Mouse (Mus musculus): ENCODE results near the gene Ubb. TPM values are rescaled to one million over a fixed set of nuclear protein-coding genes. Genes with fewer than 3 reads are reported as not detected.

The Ubb gene
- polyA plus RNA-seq, 1 experiment from 2014 or later: 2,445 TPM

GRCm38 (mm10) chr11:62537590-62537989 lies 13.4 kb upstream of the Ubb start:
- Histone ChIP-seq H3K36me3 (no peaks in the 10 kb centered on the region), H3K4me2 (peak overlapping the region; percentile 93), H3K9ac (no peak overlapping the region), H3K9me3 (replicated peaks) (no peaks in the 10 kb centered on the region), H3K27me3 (peaks cover 4% of the 10 kb centered on the region; the same call in 1 of the 2 replicates), H3K27ac (no peak overlapping the region), H3K4me3 (peak overlapping the region; percentile 16; the same call in 1 of the 2 replicates), H3K4me1 (replicated peaks) (peaks cover 9% of the 10 kb centered on the region)
- 42% methylated on average over 7 of the region's 7 CpGs for WGBS
- no peak for ATAC-seq (replicated peaks; ENCODE audit: insufficient number of reproducible peaks, insufficient read depth, low FRiP score, low read depth)

GRCm38 (mm10) chr11:62538321-62539088 lies 12.5 kb upstream of the Ubb start:
- peak overlapping the region; percentile 93 for H3K4me2 ChIP-seq
- H3K4me1 ChIP-seq (replicated peaks): peaks cover 9% of the 10 kb centered on the region
- under 1% methylated on average over 70 of the region's 73 CpGs for WGBS
- peak; percentile 82 for ATAC-seq (replicated peaks; ENCODE audit: insufficient number of reproducible peaks, insufficient read depth, low FRiP score, low read depth)
- peak overlapping the region; percentile 82 for H3K9ac ChIP-seq
- peak overlapping the region; percentile 51 for H3K27ac ChIP-seq
- no peaks in the 10 kb centered on the region for H3K36me3 ChIP-seq
- H3K27me3 ChIP-seq: peaks cover 4% of the 10 kb centered on the region; the same call in 1 of the 2 replicates
- peak overlapping the region; percentile 75 for H3K4me3 ChIP-seq
- H3K9me3 ChIP-seq (replicated peaks): no peaks in the 10 kb centered on the region

- Histone ChIP-seq H3K27me3 (peaks cover 4% of the 10 kb centered on the region; the same call in 1 of the 2 replicates), H3K4me3 (peak within 1 kb of the TSS; percentile 75), H3K4me1 (replicated peaks) (peaks cover 9% of the 10 kb centered on the region), H3K36me3 (no peaks in the 10 kb centered on the region), H3K9me3 (replicated peaks) (no peaks in the 10 kb centered on the region), H3K4me2 (peak within 1 kb of the TSS; percentile 93), H3K9ac (peak within 1 kb of the TSS; percentile 82), H3K27ac (peak within 1 kb of the TSS; percentile 51)
- 6% methylated on average over 57 of the region's 57 CpGs for WGBS
- peak; percentile 61 for ATAC-seq (replicated peaks; ENCODE audit: insufficient number of reproducible peaks, insufficient read depth, low FRiP score, low read depth)
Observed at GRCm38 (mm10) chr11:62539089-62539890, 11.7 kb upstream of the Ubb start, which contains the start of gene Cenpv. TSS of gene Cenpv (minus strand) at chr11:62539261.

GRCm38 (mm10) chr11:62540167-62540566 lies 10.8 kb upstream of the Ubb start:
- 86% methylated on average over 7 of the region's 7 CpGs for WGBS

GRCm38 (mm10) chr11:62540969-62541368 lies 10.0 kb upstream of the Ubb start:
- Histone ChIP-seq H3K9me3 (replicated peaks) (no peaks in the 10 kb centered on the region), H3K36me3 (no peaks in the 10 kb centered on the region)

More at GRCm38 (mm10) chr11:62540167-62540566, 10.8 kb upstream of the Ubb start:
- no peak overlapping the region for H3K4me2 ChIP-seq
- H3K4me3 ChIP-seq: no peak overlapping the region
- no peaks in the 10 kb centered on the region for H3K36me3 ChIP-seq
- H3K9me3 ChIP-seq (replicated peaks): no peaks in the 10 kb centered on the region
- no peak overlapping the region for H3K9ac ChIP-seq
- no peak for ATAC-seq (replicated peaks; ENCODE audit: insufficient number of reproducible peaks, insufficient read depth, low FRiP score, low read depth)
- H3K27me3 ChIP-seq: peaks cover 4% of the 10 kb centered on the region; the same call in 1 of the 2 replicates
- no peak overlapping the region for H3K27ac ChIP-seq
- peaks cover 9% of the 10 kb centered on the region for H3K4me1 ChIP-seq (replicated peaks)

GRCm38 (mm10) chr11:62541581-62541980 lies 9.4 kb upstream of the Ubb start:
- no peak for ATAC-seq (replicated peaks; ENCODE audit: insufficient number of reproducible peaks, insufficient read depth, low FRiP score, low read depth)
- Histone ChIP-seq H3K4me1 (replicated peaks) (peaks cover 9% of the 10 kb centered on the region), H3K4me2 (no peak overlapping the region), H3K27ac (no peak overlapping the region), H3K27me3 (peaks cover 4% of the 10 kb centered on the region; the same call in 1 of the 2 replicates), H3K9me3 (replicated peaks) (no peaks in the 10 kb centered on the region), H3K4me3 (no peak overlapping the region), H3K9ac (no peak overlapping the region), H3K36me3 (no peaks in the 10 kb centered on the region)
- 73% methylated on average over 8 of the region's 8 CpGs for WGBS

More at GRCm38 (mm10) chr11:62540969-62541368, 10.0 kb upstream of the Ubb start:
- WGBS: 62% methylated on average over 2 of the region's 2 CpGs
- ATAC-seq (replicated peaks; ENCODE audit: insufficient number of reproducible peaks, insufficient read depth, low FRiP score, low read depth): no peak
- H3K4me2 ChIP-seq: no peak overlapping the region
- no peak overlapping the region for H3K4me3 ChIP-seq
- no peak overlapping the region for H3K9ac ChIP-seq
- H3K4me1 ChIP-seq (replicated peaks): peaks cover 9% of the 10 kb centered on the region
- no peak overlapping the region for H3K27ac ChIP-seq
- peaks cover 4% of the 10 kb centered on the region; the same call in 1 of the 2 replicates for H3K27me3 ChIP-seq

GRCm38 (mm10) chr11:62543991-62544390 lies 7.0 kb upstream of the Ubb start:
- H3K27ac ChIP-seq: no peak overlapping the region
- H3K9ac ChIP-seq: no peak overlapping the region
- no peaks in the 10 kb centered on the region for H3K9me3 ChIP-seq (replicated peaks)
- peaks cover 4% of the 10 kb centered on the region; the same call in 1 of the 2 replicates for H3K4me1 ChIP-seq (replicated peaks)
- no peak overlapping the region for H3K4me3 ChIP-seq
- no peaks in the 10 kb centered on the region for H3K36me3 ChIP-seq
- H3K27me3 ChIP-seq: peaks cover 4% of the 10 kb centered on the region; the same call in 1 of the 2 replicates
- no peak overlapping the region for H3K4me2 ChIP-seq
- ATAC-seq (replicated peaks; ENCODE audit: insufficient number of reproducible peaks, insufficient read depth, low FRiP score, low read depth): no peak
- 85% methylated on average over 3 of the region's 3 CpGs for WGBS

DNA sequence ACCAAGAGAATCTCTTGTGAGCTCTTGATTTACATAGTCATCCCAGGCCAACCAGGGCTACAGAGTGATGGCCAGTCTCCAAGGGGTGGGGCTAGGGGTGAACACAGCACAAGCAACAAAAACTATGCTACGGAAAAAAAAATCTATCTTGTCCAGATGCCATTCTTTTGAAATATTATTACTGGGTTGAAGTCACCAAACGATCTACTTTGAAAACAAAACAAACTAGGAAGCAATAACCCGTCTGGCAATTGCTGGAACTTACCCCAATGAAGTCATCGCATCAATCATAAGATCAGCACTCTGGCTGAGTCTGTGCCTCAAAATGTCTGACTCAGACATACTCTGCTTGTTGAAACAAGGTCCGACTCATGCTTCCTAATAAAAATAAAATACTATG lies 1.2 kb upstream of the Ubb start:
- Histone ChIP-seq H3K27ac (peak overlapping the region; percentile 97), H3K9ac (peak overlapping the region; percentile 95; the same call in 1 of the 2 replicates), H3K4me2 (peak overlapping the region; percentile 90), H3K4me3 (peak overlapping the region; percentile 79), H3K4me1 (replicated peaks) (peaks cover 20% of the 10 kb centered on the region), H3K27me3 (no peaks in the 10 kb centered on the region), H3K9me3 (replicated peaks) (no peaks in the 10 kb centered on the region), H3K36me3 (peaks cover 15% of the 10 kb centered on the region)
- 9% methylated on average over 5 of the region's 5 CpGs for WGBS
- ATAC-seq (replicated peaks; ENCODE audit: insufficient number of reproducible peaks, insufficient read depth, low FRiP score, low read depth): no peak

DNA sequence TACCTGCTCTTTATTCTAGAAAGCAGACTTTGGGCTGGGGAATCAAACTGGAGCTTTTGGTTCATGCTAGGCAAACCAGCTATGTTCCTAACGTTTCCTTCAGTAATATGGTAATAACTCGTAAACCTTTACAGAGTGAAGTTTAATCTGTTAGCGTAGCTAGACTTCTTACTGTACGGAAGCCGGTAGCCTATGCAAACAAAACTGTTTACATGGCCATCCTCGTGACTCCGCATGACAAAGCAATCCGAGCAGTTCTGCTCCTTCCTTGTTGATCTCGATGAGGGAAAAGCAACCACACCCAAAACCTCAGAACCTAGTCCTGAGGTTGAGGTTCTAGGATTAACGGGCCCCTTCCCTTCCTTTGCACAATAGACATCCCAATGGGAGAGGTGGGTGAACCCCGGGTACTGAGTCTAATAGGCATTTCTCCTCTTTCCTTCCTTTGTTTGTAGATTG lies 715 bp upstream of the Ubb start:
- 1% methylated on average over 11 of the region's 11 CpGs for WGBS
- peak overlapping the region; percentile 79 for H3K4me3 ChIP-seq

GRCm38 (mm10) chr11:62551226-62552119 lies 502 bp downstream of the Ubb start:
- H3K27me3 ChIP-seq: no peaks in the 10 kb centered on the region
- WGBS: under 1% methylated on average over 58 of the region's 58 CpGs
- ATAC-seq (replicated peaks; ENCODE audit: insufficient number of reproducible peaks, insufficient read depth, low FRiP score, low read depth): peak; percentile 72
- H3K36me3 ChIP-seq: peaks cover 23% of the 10 kb centered on the region
- H3K9ac ChIP-seq: peak overlapping the region; percentile 57
- H3K4me2 ChIP-seq: peak overlapping the region; percentile 90
- peak overlapping the region; percentile 79 for H3K4me3 ChIP-seq
- H3K9me3 ChIP-seq (replicated peaks): no peaks in the 10 kb centered on the region
- H3K27ac ChIP-seq: peak overlapping the region; percentile 81
- H3K4me1 ChIP-seq (replicated peaks): peaks cover 24% of the 10 kb centered on the region

More for the DNA sequence above, 715 bp upstream of the Ubb start:
- H3K27ac ChIP-seq: peak overlapping the region; percentile 97
- H3K9me3 ChIP-seq (replicated peaks): no peaks in the 10 kb centered on the region
- peak overlapping the region; percentile 95 for H3K9ac ChIP-seq
- no peaks in the 10 kb centered on the region for H3K27me3 ChIP-seq
- H3K36me3 ChIP-seq: peaks cover 16% of the 10 kb centered on the region
- ATAC-seq (replicated peaks; ENCODE audit: insufficient number of reproducible peaks, insufficient read depth, low FRiP score, low read depth): peak; percentile 6; the same call in 1 of the 2 replicates
- H3K4me2 ChIP-seq: peak overlapping the region; percentile 90
- H3K4me1 ChIP-seq (replicated peaks): peaks cover 24% of the 10 kb centered on the region
